Comparison of ENCODE assay signal across 36 mouse cellular contexts in genomic region chr16:65550814-65551213, GRCm38 (mm10). TPM values are rescaled to one million over a fixed set of nuclear protein-coding genes. Genes with fewer than 3 reads are reported as not detected.
"Had no signal": no experiment of that assay in that cellular context is flagged by ENCODE, and none has a peak within 500 bp of the region (broad histone marks: within the 10 kb centered on the region; RNA-seq: fewer than 3 reads in every experiment).

No protein-coding gene starts in this region.

- ATAC-seq: forebrain, embryonic 13.5 days; forebrain, embryonic 14.5 days; forebrain, embryonic 15.5 days; forebrain, embryonic 16.5 days; forebrain, postnatal 0 days had no signal

- H3K27me3 ChIP-seq: embryonic facial prominence, embryonic 12.5 days; embryonic facial prominence, embryonic 13.5 days; embryonic facial prominence, embryonic 15.5 days; forebrain, embryonic 12.5 days; forebrain, embryonic 13.5 days; forebrain, embryonic 15.5 days had no signal

- H3K36me3 ChIP-seq: embryonic facial prominence, embryonic 12.5 days; forebrain, embryonic 10.5 days; forebrain, embryonic 12.5 days; forebrain, embryonic 15.5 days had no signal

- DNase-seq: cerebellum, adult 2 months; cerebellum, adult 8-10 months; cerebellum, adult 9-10 months; cerebellum, adult 9-11 months; cerebellum, postnatal 10 days; cerebellum, postnatal 14 days; cerebellum, postnatal 25 days; cerebellum, postnatal 36 days; embryo, embryonic 11 days; forebrain, postnatal 0 days; gastrocnemius, adult 2 months; gastrocnemius, postnatal 10 days; gastrocnemius, postnatal 14 days; gastrocnemius, postnatal 25 days; gastrocnemius, postnatal 36 days; heart, adult 18-20 months had no signal

- H3K9ac ChIP-seq: embryonic facial prominence, embryonic 12.5 days; embryonic facial prominence, embryonic 13.5 days; embryonic facial prominence, embryonic 15.5 days; forebrain, embryonic 12.5 days; forebrain, embryonic 13.5 days; forebrain, embryonic 15.5 days; forebrain, postnatal 0 days had no signal

- H3K4me2 ChIP-seq: embryonic facial prominence, embryonic 12.5 days; embryonic facial prominence, embryonic 13.5 days; embryonic facial prominence, embryonic 15.5 days; forebrain, embryonic 12.5 days; forebrain, embryonic 13.5 days; forebrain, embryonic 15.5 days had no signal

- H3K27ac ChIP-seq: embryonic facial prominence, embryonic 10.5 days; embryonic facial prominence, embryonic 12.5 days; embryonic facial prominence, embryonic 13.5 days; embryonic facial prominence, embryonic 15.5 days; forebrain, embryonic 10.5 days; forebrain, embryonic 12.5 days; forebrain, embryonic 13.5 days; forebrain, embryonic 15.5 days; gastrocnemius, adult 2 months had no signal

- H3K4me3 ChIP-seq: embryonic facial prominence, embryonic 10.5 days; embryonic facial prominence, embryonic 12.5 days; embryonic facial prominence, embryonic 13.5 days; embryonic facial prominence, embryonic 15.5 days; erythroblast, embryonic 14.5 days; forebrain, embryonic 10.5 days; forebrain, embryonic 12.5 days; forebrain, embryonic 13.5 days; forebrain, embryonic 15.5 days; gastrocnemius, adult 2 months had no signal

- H3K9me3 ChIP-seq: embryonic facial prominence, embryonic 10.5 days; embryonic facial prominence, embryonic 12.5 days; embryonic facial prominence, embryonic 13.5 days; embryonic facial prominence, embryonic 15.5 days; forebrain, embryonic 10.5 days; forebrain, embryonic 12.5 days; forebrain, embryonic 13.5 days; forebrain, embryonic 15.5 days had no signal

- H3K4me1 ChIP-seq: embryonic facial prominence, embryonic 10.5 days; embryonic facial prominence, embryonic 12.5 days; embryonic facial prominence, embryonic 13.5 days; embryonic facial prominence, embryonic 15.5 days; forebrain, embryonic 10.5 days; forebrain, embryonic 12.5 days; forebrain, embryonic 13.5 days; forebrain, embryonic 15.5 days had no signal

RNA-seq across cellular contexts. Expression of gene Pou1f1, which starts 30.5 kb away (rescaled TPM):
- total RNA-seq: forebrain, postnatal 0 days; gastrocnemius, adult 18-20 months; gastrocnemius, adult 2 months; gastrocnemius, adult 8-10 months; gastrocnemius, postnatal 10 days; gastrocnemius, postnatal 14 days; gastrocnemius, postnatal 25 days; gastrocnemius, postnatal 36 days; gastrocnemius, postnatal 4 days; granulocyte monocyte progenitor cell, adult 5-6 weeks; heart, adult 18-20 months; heart, adult 8-10 months had no signal
- polyA plus RNA-seq: cerebellum, adult 2 months; cortical plate, adult 2 months; embryonic facial prominence, embryonic 10.5 days; embryonic facial prominence, embryonic 11.5 days; embryonic facial prominence, embryonic 13.5 days; embryonic facial prominence, embryonic 15.5 days; erythroblast, embryonic 14.5 days; forebrain, embryonic 10.5 days; forebrain, embryonic 11.5 days; forebrain, embryonic 12.5 days; forebrain, embryonic 13.5 days; forebrain, embryonic 14.5 days; forebrain, embryonic 15.5 days; forebrain, embryonic 16.5 days; forebrain, postnatal 0 days; gonadal fat pad, adult 2 months had no signal
